Mouse (Mus musculus) liver, embryonic 14.5 days (tissue): Measurements from ENCODE around the gene Ntmt1. TPM values are rescaled to one million over a fixed set of nuclear protein-coding genes. Genes with fewer than 3 reads are reported as not detected.

Experiments used
- ATAC-seq: fragments of 200-750 bp; cut with Nextera tagmentation; 2 replicates; pipeline ENCODE4 v1.8.0; 2017; ENCODE audit warnings: moderate number of reproducible peaks, mild to moderate bottlenecking, moderate library complexity; ENCODE audit not compliant: insufficient read depth
- DNase-seq, 3 experiments: peaks; one replicate each; pipeline ENCODE4 v3.0.0-alpha.2; 2012 to 2013; ENCODE audit warnings: low read depth in 3 of 3, low spot score in 3 of 3
- H3K27ac ChIP-seq: fragments of 300-500 bp; sonication (generic); 2 replicates; pipeline ENCODE4 v1.5.1; 2014; ENCODE audit warnings: moderate library complexity, mild to moderate bottlenecking, control low read depth, inconsistent platforms
- H3K27me3 ChIP-seq: fragments of 300-500 bp; sonication (generic); 2 replicates; pipeline ENCODE4 v1.6.1; 2014; ENCODE audit warnings: mild to moderate bottlenecking, low read length, moderate library complexity; ENCODE audit not compliant: control insufficient read depth, insufficient read depth
- H3K36me3 ChIP-seq: fragments of 300-500 bp; sonication (generic); replicated peaks from 2 replicates; pipeline ENCODE4 v1.6.1; 2014; ENCODE audit warnings: low read depth; ENCODE audit not compliant: control insufficient read depth, insufficient read depth
- H3K4me1 ChIP-seq, 2 experiments: fragments of 200-500 bp in 1 of 2; fragments of 300-500 bp in 1 of 2; sonication (generic) in 1 of 2; replicated peaks; 2 replicates each; pipeline ENCODE4 v1.6.1; 2012 to 2014; ENCODE audit warnings: antibody characterized with exemption in 1 of 2, inconsistent platforms in 1 of 2, low read length in 1 of 2; ENCODE audit not compliant: control insufficient read depth in 2 of 2, insufficient read depth in 2 of 2
- H3K4me2 ChIP-seq: fragments of 300-500 bp; sonication (generic); 2 replicates; pipeline ENCODE4 v1.6.1; 2014; ENCODE audit warnings: low read depth, mild to moderate bottlenecking, control low read depth, moderate library complexity
- H3K4me3 ChIP-seq, 2 experiments: fragments of 200-500 bp in 1 of 2; fragments of 300-500 bp in 1 of 2; sonication (generic) in 1 of 2; 2 replicates each; pipeline ENCODE4 v1.5.1; 2012 to 2014; ENCODE audit warnings: low read depth in 2 of 2, low read length in 2 of 2, mild to moderate bottlenecking in 2 of 2, control low read depth in 1 of 2, inconsistent platforms in 1 of 2, moderate library complexity in 1 of 2; ENCODE audit not compliant: insufficient read depth in 1 of 2
- H3K9ac ChIP-seq: fragments of 300-500 bp; sonication (generic); replicated peaks from 2 replicates; pipeline ENCODE4 v1.6.1; 2014; ENCODE audit warnings: mild to moderate bottlenecking, control low read depth, moderate library complexity
- H3K9me3 ChIP-seq: fragments of 300-500 bp; sonication (generic); 2 replicates; pipeline ENCODE4 v1.6.1; 2016; ENCODE audit warnings: low read length, mixed read lengths; ENCODE audit not compliant: control insufficient read depth
- CTCF ChIP-seq: IDR thresholded peaks from 2 replicates; pipeline ENCODE4 v1.5.1; 2016; ENCODE audit warnings: antibody characterized with exemption, low read depth, control low read depth
- EP300 ChIP-seq: IDR thresholded peaks from 2 replicates; pipeline ENCODE4 v1.6.1; 2016; ENCODE audit warnings: antibody characterized with exemption, low read depth
- WGBS: fragments of 180-500 bp; shearing (Covaris S2); extraction: QIAGEN DNeasy Blood & Tissue Kit; methylation state at CpG from one replicate; pipeline ENCODE4 v1.1.7; 2014; ENCODE audit not compliant: insufficient replicate concordance; 5-methylcytosine and 5-hydroxymethylcytosine counted together
- polyA plus RNA-seq, 2 experiments: library from polyadenylated mRNA; depleted of rRNA in 1 of 2; stranded (reverse) in 1 of 2; unstranded in 1 of 2; fragments of >200 nt; fragmentation: Nextera tagmentation in 1 of 2; extraction: Ambion mirVana in 1 of 2; gene quantifications; 2 replicates each; pipeline versions ENCODE4 v1.2.1 to v1.2.3; 2012 to 2014

Ntmt1 gene
- polyA plus RNA-seq, 2 experiments, result 14.5 to 23.3 TPM

DNA sequence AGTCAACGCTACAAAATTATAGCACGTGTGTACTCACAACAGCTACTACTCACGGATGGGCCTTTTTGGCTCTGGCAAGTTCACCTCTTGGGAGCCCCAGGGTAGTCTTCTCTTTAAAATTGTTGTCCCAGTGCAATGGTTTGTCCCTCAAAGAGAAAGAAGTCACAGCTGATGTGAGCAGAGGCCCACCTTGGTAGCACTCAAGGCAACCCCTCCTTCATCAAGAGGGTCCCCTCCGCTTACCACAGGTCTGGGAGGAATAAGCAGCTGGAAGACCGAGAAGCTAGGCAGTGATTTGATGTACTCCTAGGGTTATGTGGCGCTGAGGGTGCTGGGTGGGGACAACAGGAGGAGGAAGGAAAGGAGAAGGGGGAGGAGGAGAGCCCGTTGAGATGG is 7.0 kb upstream of the Ntmt1 start:
- ATAC-seq (no peak), DNase-seq (no peak)
- H3K4me3 ChIP-seq, result no peak overlapping the region
- no peaks in the 10 kb centered on the region for H3K9me3 ChIP-seq
- no peaks in the 10 kb centered on the region for H3K36me3 ChIP-seq
- H3K4me2 ChIP-seq, result peak overlapping the region; percentile 50; the same call in 1 of the 2 replicates
- H3K4me1 ChIP-seq, result no peaks in the 10 kb centered on the region
- WGBS, result 23% methylated on average over 7 of the region's 7 CpGs
- no peak overlapping the region for H3K9ac ChIP-seq
- peaks cover 50% of the 10 kb centered on the region for H3K27me3 ChIP-seq
- no peak overlapping the region for H3K27ac ChIP-seq
- TF ChIP-seq CTCF (no peak), EP300 (no peak)

DNA sequence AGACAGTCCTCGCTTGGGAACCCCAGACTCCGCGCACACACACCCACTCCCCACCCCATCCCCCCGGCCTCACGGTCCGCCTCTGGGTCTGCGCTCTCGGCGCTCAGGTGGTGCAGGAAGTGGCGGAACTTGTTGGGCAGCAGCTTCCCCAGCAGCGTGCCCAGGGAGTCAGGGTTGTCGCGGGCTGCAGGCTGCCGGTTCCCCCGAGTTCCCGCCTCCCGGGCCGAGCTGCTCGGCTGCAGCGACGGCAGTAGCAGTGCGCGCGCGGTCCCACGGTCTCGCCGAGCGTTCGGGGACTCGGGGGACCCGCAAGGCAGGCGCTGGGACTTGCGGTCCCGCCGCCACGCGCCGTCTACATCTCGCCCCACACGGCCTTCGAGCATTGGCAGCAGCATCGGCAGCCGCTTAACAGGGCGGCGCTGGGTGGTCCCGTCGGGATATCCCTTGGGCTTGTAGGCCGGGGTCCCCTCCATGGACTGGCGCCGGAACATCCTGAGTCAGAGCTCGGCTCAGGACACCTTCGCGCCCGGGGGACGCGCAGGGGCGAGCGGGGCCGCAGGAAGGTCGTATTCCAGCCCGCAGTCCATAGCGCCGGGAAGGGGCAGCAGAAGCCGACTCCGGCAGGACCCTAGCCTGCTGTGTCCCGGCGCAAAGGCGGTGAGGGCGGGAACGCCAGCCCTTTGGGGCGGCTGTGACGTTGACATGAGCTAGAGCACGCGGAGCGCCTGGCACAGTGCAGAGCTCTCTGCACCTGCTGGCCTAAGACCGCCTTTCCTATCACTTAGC is 6.4 kb upstream of the Ntmt1 start:
- no peaks in the 10 kb centered on the region for H3K36me3 ChIP-seq
- no peak overlapping the region for H3K9ac ChIP-seq
- ATAC-seq (no peak), DNase-seq (no peak)
- TF ChIP-seq EP300 (no peak), CTCF (no peak)
- no peak overlapping the region for H3K27ac ChIP-seq
- H3K4me1 ChIP-seq, result no peaks in the 10 kb centered on the region
- peak overlapping the region; percentile 50 for H3K4me2 ChIP-seq
- no peaks in the 10 kb centered on the region for H3K9me3 ChIP-seq
- H3K27me3 ChIP-seq, result peaks cover 50% of the 10 kb centered on the region
- H3K4me3 ChIP-seq, result peak overlapping the region; percentile 8 to 30; a peak in 3 of 4 replicates
- 1% methylated on average over 77 of the region's 77 CpGs for WGBS

- no peak within 1 kb of the TSS for H3K4me2 ChIP-seq
- ATAC-seq, result no peak
- no peak within 1 kb of the TSS for H3K9ac ChIP-seq
- no peak within 1 kb of the TSS for H3K4me3 ChIP-seq
- peaks cover 50% of the 10 kb centered on the region for H3K27me3 ChIP-seq
- TF ChIP-seq EP300 (no peak), CTCF (no peak)
- no peaks in the 10 kb centered on the region for H3K36me3 ChIP-seq
- no peaks in the 10 kb centered on the region for H3K9me3 ChIP-seq
- H3K27ac ChIP-seq, result no peak within 1 kb of the TSS
- no peak for DNase-seq
- peaks cover 5 to 11% of the 10 kb centered on the region in 2 experiments for H3K4me1 ChIP-seq
- 68% methylated on average over 3 of the region's 3 CpGs for WGBS
Measured at GRCm38 (mm10) chr2:30803604-30804003, 4.0 kb upstream of the Ntmt1 start, which contains the start of gene 1700001O22Rik. Gene 1700001O22Rik, minus strand, starts transcription at chr2:30803661.

- no peak overlapping the region for H3K27ac ChIP-seq
- DNase-seq (no peak), ATAC-seq (no peak)
- H3K4me1 ChIP-seq, result peaks cover 13 to 14% of the 10 kb centered on the region in 2 experiments
- H3K9me3 ChIP-seq, result no peaks in the 10 kb centered on the region
- H3K4me2 ChIP-seq, result no peak overlapping the region
- WGBS, result 84% methylated on average over 2 of the region's 2 CpGs
- no peak for TF ChIP-seq CTCF
- no peak for TF ChIP-seq EP300
- no peaks in the 10 kb centered on the region for H3K36me3 ChIP-seq
- H3K9ac ChIP-seq, result no peak overlapping the region
- H3K4me3 ChIP-seq, result no peak overlapping the region
- peaks cover 28% of the 10 kb centered on the region for H3K27me3 ChIP-seq
Measured at GRCm38 (mm10) chr2:30805983-30806382, 1.6 kb upstream of the Ntmt1 start.

GRCm38 (mm10) chr2:30807147-30807647 is 429 bp upstream of the Ntmt1 start:
- no peak for DNase-seq
- Histone ChIP-seq H3K4me1 (peaks cover 13 to 14% of the 10 kb centered on the region in 2 experiments), H3K4me2 (peak overlapping the region; percentile 86), H3K4me3 (peak overlapping the region; percentile 58 to 61), H3K9me3 (no peaks in the 10 kb centered on the region), H3K9ac (peak overlapping the region; percentile 51), H3K27me3 (peaks cover 16% of the 10 kb centered on the region), H3K36me3 (no peaks in the 10 kb centered on the region), H3K27ac (no peak overlapping the region)
- WGBS, result 6% methylated on average over 28 of the region's 28 CpGs
- TF ChIP-seq EP300, result no peak
- TF ChIP-seq CTCF, result 0 out of 2 replicates have a peak, but pooled peaks have one; percentile 20
- peak; percentile 11; the same call in 1 of the 2 replicates for ATAC-seq
